Mouse (Mus musculus) liver, embryonic 12.5 days (tissue): ENCODE data around the gene Capn5. TPM values are rescaled to one million over a fixed set of nuclear protein-coding genes. Genes with fewer than 3 reads are reported as not detected.
A peak's percentile ranks its signal among the peaks of the same experiment; 100 is the strongest.

Source experiments
- ATAC-seq: fragments of 200-750 bp; cut with Nextera tagmentation; 2 replicates; pipeline ENCODE4 v1.8.0; 2017; ENCODE audit warnings: moderate number of reproducible peaks, mild to moderate bottlenecking, moderate library complexity
- H3K27ac ChIP-seq: fragments of 300-500 bp; sonication (generic); 2 replicates; pipeline ENCODE4 v1.5.1; 2016; ENCODE audit warnings: mild to moderate bottlenecking
- H3K27me3 ChIP-seq: fragments of 300-500 bp; sonication (generic); replicated peaks from 2 replicates; pipeline ENCODE4 v1.6.1; 2016; ENCODE audit warnings: mild to moderate bottlenecking, moderate library complexity
- H3K36me3 ChIP-seq: fragments of 300-500 bp; sonication (generic); 2 replicates; pipeline ENCODE4 v1.6.1; 2016; ENCODE audit warnings: mild to moderate bottlenecking, moderate library complexity
- H3K4me1 ChIP-seq: fragments of 300-500 bp; sonication (generic); 2 replicates; pipeline ENCODE4 v1.6.1; 2016
- H3K4me2 ChIP-seq: fragments of 300-500 bp; sonication (generic); 2 replicates; pipeline ENCODE4 v1.6.1; 2016; ENCODE audit warnings: mild to moderate bottlenecking, moderate library complexity
- H3K4me3 ChIP-seq: fragments of 300-500 bp; sonication (generic); 2 replicates; pipeline ENCODE4 v1.5.1; 2016; ENCODE audit warnings: mild to moderate bottlenecking, moderate library complexity
- H3K9ac ChIP-seq: fragments of 300-500 bp; sonication (generic); 2 replicates; pipeline ENCODE4 v1.6.1; 2016; ENCODE audit warnings: mild to moderate bottlenecking, moderate library complexity
- H3K9me3 ChIP-seq: fragments of 300-500 bp; sonication (generic); replicated peaks from 2 replicates; pipeline ENCODE4 v1.6.1; 2016; ENCODE audit warnings: mild to moderate bottlenecking, moderate library complexity
- WGBS: fragments of 180-500 bp; shearing (Covaris S2); methylation state at CpG from one replicate; pipeline ENCODE4 v1.1.7; 2016; ENCODE audit not compliant: insufficient replicate concordance; 5-methylcytosine and 5-hydroxymethylcytosine counted together
- polyA plus RNA-seq: library from polyadenylated mRNA; unstranded; fragments of >200 nt; fragmentation: Nextera tagmentation; extraction: Ambion mirVana; gene quantifications from 2 replicates; pipeline ENCODE4 v1.2.1, GENCODE M21; 2016

The Capn5 gene
- polyA plus RNA-seq, 1 experiment from 2014 or later, result 20.0 TPM

- WGBS, result 37% methylated on average over 9 of the region's 9 CpGs
- H3K36me3 ChIP-seq, result peaks cover 21% of the 10 kb centered on the region
- H3K4me1 ChIP-seq, result peaks cover 35% of the 10 kb centered on the region
- H3K9me3 ChIP-seq, result no peaks in the 10 kb centered on the region
- H3K4me3 ChIP-seq, result peak within 1 kb of the TSS; percentile 17; the same call in 1 of the 2 replicates
- peak within 1 kb of the TSS; percentile 23 for H3K27ac ChIP-seq
- no peaks in the 10 kb centered on the region for H3K27me3 ChIP-seq
- ATAC-seq, result peak; percentile 55
- peak within 1 kb of the TSS; percentile 27; the same call in 1 of the 2 replicates for H3K9ac ChIP-seq
- peak within 1 kb of the TSS; percentile 58 for H3K4me2 ChIP-seq
Measured at GRCm38 (mm10) chr7:98119179-98119960, 58.7 kb downstream of the Capn5 start, which contains the start of gene Myo7a. TSS of gene Myo7a (minus strand) at chr7:98119524.

- no peak overlapping the region for H3K27ac ChIP-seq
- H3K4me1 ChIP-seq, result peaks cover 35% of the 10 kb centered on the region
- no peak for ATAC-seq
- 40% methylated on average over 11 of the region's 11 CpGs for WGBS
- H3K4me2 ChIP-seq, result no peak overlapping the region
- H3K9me3 ChIP-seq, result no peaks in the 10 kb centered on the region
- H3K9ac ChIP-seq, result no peak overlapping the region
- H3K27me3 ChIP-seq, result peaks cover 14% of the 10 kb centered on the region
- no peaks in the 10 kb centered on the region for H3K36me3 ChIP-seq
- H3K4me3 ChIP-seq, result no peak overlapping the region
Measured at GRCm38 (mm10) chr7:98117012-98117660, 60.9 kb downstream of the Capn5 start.

- 41% methylated on average over 6 of the region's 6 CpGs for WGBS
Measured at GRCm38 (mm10) chr7:98114656-98115055, 63.4 kb downstream of the Capn5 start.

GRCm38 (mm10) chr7:98111233-98111632 is 66.8 kb downstream of the Capn5 start:
- no peak for ATAC-seq
- 17% methylated on average over 25 of the region's 25 CpGs for WGBS
- Histone ChIP-seq H3K36me3 (no peaks in the 10 kb centered on the region), H3K4me3 (no peak overlapping the region), H3K4me1 (peaks cover 6% of the 10 kb centered on the region; the same call in 1 of the 2 replicates), H3K4me2 (peak overlapping the region; percentile 31; the same call in 1 of the 2 replicates), H3K27ac (no peak overlapping the region), H3K9ac (no peak overlapping the region), H3K9me3 (no peaks in the 10 kb centered on the region), H3K27me3 (peaks cover 48% of the 10 kb centered on the region)

More at GRCm38 (mm10) chr7:98114656-98115055, 63.4 kb downstream of the Capn5 start:
- Histone ChIP-seq H3K36me3 (no peaks in the 10 kb centered on the region), H3K27me3 (peaks cover 39% of the 10 kb centered on the region), H3K4me1 (peaks cover 20% of the 10 kb centered on the region), H3K9ac (no peak overlapping the region; the same call in 1 of the 2 replicates), H3K9me3 (no peaks in the 10 kb centered on the region), H3K27ac (no peak overlapping the region), H3K4me3 (no peak overlapping the region), H3K4me2 (no peak overlapping the region)
- no peak for ATAC-seq

GRCm38 (mm10) chr7:98109771-98110170 is 68.3 kb downstream of the Capn5 start:
- ATAC-seq, result no peak
- Histone ChIP-seq H3K27ac (no peak overlapping the region), H3K4me1 (peaks cover 6% of the 10 kb centered on the region; the same call in 1 of the 2 replicates), H3K9ac (no peak overlapping the region), H3K36me3 (no peaks in the 10 kb centered on the region), H3K4me2 (no peak overlapping the region), H3K9me3 (no peaks in the 10 kb centered on the region), H3K27me3 (peaks cover 48% of the 10 kb centered on the region), H3K4me3 (no peak overlapping the region)
- 67% methylated on average over 4 of the region's 4 CpGs for WGBS

- no peak overlapping the region for H3K9ac ChIP-seq
- no peak overlapping the region for H3K4me2 ChIP-seq
- no peaks in the 10 kb centered on the region for H3K36me3 ChIP-seq
- H3K9me3 ChIP-seq, result no peaks in the 10 kb centered on the region
- H3K4me3 ChIP-seq, result no peak overlapping the region
- ATAC-seq, result no peak
- peaks cover 48% of the 10 kb centered on the region for H3K27me3 ChIP-seq
- 67% methylated on average over 16 of the region's 16 CpGs for WGBS
- H3K27ac ChIP-seq, result no peak overlapping the region
- H3K4me1 ChIP-seq, result peaks cover 13% of the 10 kb centered on the region
Measured at GRCm38 (mm10) chr7:98108636-98109430, 69.2 kb downstream of the Capn5 start.

- ATAC-seq, result no peak
- Histone ChIP-seq H3K4me2 (no peak overlapping the region), H3K27me3 (peaks cover 26% of the 10 kb centered on the region), H3K9me3 (no peaks in the 10 kb centered on the region), H3K9ac (no peak overlapping the region), H3K4me1 (peaks cover 23% of the 10 kb centered on the region), H3K4me3 (no peak overlapping the region), H3K27ac (no peak overlapping the region), H3K36me3 (no peaks in the 10 kb centered on the region)
- WGBS, result 71% methylated on average over 7 of the region's 7 CpGs
Measured at GRCm38 (mm10) chr7:98106272-98106671, 71.8 kb downstream of the Capn5 start.

GRCm38 (mm10) chr7:98104481-98105435 is 73.3 kb downstream of the Capn5 start:
- peaks cover 21% of the 10 kb centered on the region for H3K4me1 ChIP-seq
- ATAC-seq, result peak; percentile 62
- H3K9ac ChIP-seq, result no peak overlapping the region
- peak overlapping the region; percentile 71 for H3K27ac ChIP-seq
- H3K27me3 ChIP-seq, result peaks cover 11% of the 10 kb centered on the region
- H3K4me2 ChIP-seq, result peak overlapping the region; percentile 23
- WGBS, result 53% methylated on average over 16 of the region's 16 CpGs
- H3K9me3 ChIP-seq, result no peaks in the 10 kb centered on the region
- no peaks in the 10 kb centered on the region for H3K36me3 ChIP-seq
- H3K4me3 ChIP-seq, result no peak overlapping the region

GRCm38 (mm10) chr7:98103942-98104292 is 74.2 kb downstream of the Capn5 start:
- Histone ChIP-seq H3K27ac (peak overlapping the region; percentile 71), H3K9ac (no peak overlapping the region), H3K9me3 (no peaks in the 10 kb centered on the region), H3K27me3 (0 out of 2 replicates have a peak, but pooled peaks cover 3% of the 10 kb centered on the region), H3K4me1 (peaks cover 21% of the 10 kb centered on the region), H3K36me3 (no peaks in the 10 kb centered on the region), H3K4me3 (no peak overlapping the region), H3K4me2 (no peak overlapping the region)
- no peak for ATAC-seq
- WGBS, result 70% methylated on average over 5 of the region's 5 CpGs

- WGBS, result 20% methylated on average over 21 of the region's 26 CpGs
- Histone ChIP-seq H3K9ac (peak overlapping the region; percentile 69), H3K27me3 (no peaks in the 10 kb centered on the region)
Measured at GRCm38 (mm10) chr7:98103002-98103941, 74.8 kb downstream of the Capn5 start.

More at GRCm38 (mm10) chr7:98103002-98103941, 74.8 kb downstream of the Capn5 start:
- Histone ChIP-seq H3K27ac (peak overlapping the region; percentile 71), H3K4me1 (peaks cover 21% of the 10 kb centered on the region), H3K4me3 (peak overlapping the region; percentile 49), H3K4me2 (peak overlapping the region; percentile 65), H3K36me3 (no peaks in the 10 kb centered on the region), H3K9me3 (no peaks in the 10 kb centered on the region)
- no peak for ATAC-seq
